Mouse (Mus musculus) hindbrain, embryonic 12.5 days (tissue): ENCODE data around the gene Wfdc3. TPM values are rescaled to one million over a fixed set of nuclear protein-coding genes. Genes with fewer than 3 reads are reported as not detected.

Experiments
- ATAC-seq: fragments of 200-750 bp; cut with Nextera tagmentation; 2 replicates; pipeline ENCODE4 v1.8.0; 2017; ENCODE audit warnings: moderate TSS enrichment; ENCODE audit not compliant: low FRiP score
- H3K27ac ChIP-seq: fragments of 300-500 bp; sonication (generic); 2 replicates; pipeline ENCODE4 v1.5.1; 2016; ENCODE audit warnings: mild to moderate bottlenecking
- H3K27me3 ChIP-seq: fragments of 300-500 bp; sonication (generic); 2 replicates; pipeline ENCODE4 v1.6.1; 2016; ENCODE audit warnings: mild to moderate bottlenecking
- H3K36me3 ChIP-seq: fragments of 300-500 bp; sonication (generic); 2 replicates; pipeline ENCODE4 v1.6.1; 2016; ENCODE audit warnings: mild to moderate bottlenecking
- H3K4me1 ChIP-seq: fragments of 300-500 bp; sonication (generic); 2 replicates; pipeline ENCODE4 v1.6.1; 2016
- H3K4me2 ChIP-seq: fragments of 300-500 bp; sonication (generic); replicated peaks from 2 replicates; pipeline ENCODE4 v1.6.1; 2016; ENCODE audit warnings: mild to moderate bottlenecking
- H3K4me3 ChIP-seq: fragments of 300-500 bp; sonication (generic); 2 replicates; pipeline ENCODE4 v1.5.1; 2016; ENCODE audit warnings: mild to moderate bottlenecking
- H3K9ac ChIP-seq: fragments of 300-500 bp; sonication (generic); 2 replicates; pipeline ENCODE4 v1.6.1; 2016; ENCODE audit warnings: mild to moderate bottlenecking, moderate library complexity
- H3K9me3 ChIP-seq: fragments of 300-500 bp; sonication (generic); replicated peaks from 2 replicates; pipeline ENCODE4 v1.6.1; 2016; ENCODE audit warnings: mild to moderate bottlenecking
- WGBS: fragments of 180-500 bp; shearing (Covaris S2); methylation state at CpG from one replicate; pipeline ENCODE4 v1.1.7; 2016; 5-methylcytosine and 5-hydroxymethylcytosine counted together
- polyA plus RNA-seq: library from polyadenylated mRNA; unstranded; fragments of >200 nt; fragmentation: Nextera tagmentation; extraction: Ambion mirVana; gene quantifications from 2 replicates; pipeline ENCODE4 v1.2.1, GENCODE M21; 2016

Gene Wfdc3
- polyA plus RNA-seq, 1 experiment from 2014 or later = 1.2 TPM

- Histone ChIP-seq H3K27me3 (no peaks in the 10 kb centered on the region), H3K9ac (no peak overlapping the region), H3K4me2 (no peak overlapping the region), H3K4me3 (no peak overlapping the region), H3K36me3 (peaks cover 9% of the 10 kb centered on the region; the same call in 1 of the 2 replicates), H3K27ac (no peak overlapping the region), H3K4me1 (peaks cover 25% of the 10 kb centered on the region), H3K9me3 (no peaks in the 10 kb centered on the region)
- WGBS = 77% methylated on average over 14 of the region's 14 CpGs
- no peak for ATAC-seq
Observed at GRCm38 (mm10) chr2:164773229-164773988, 27.7 kb upstream of the Wfdc3 start.

- no peaks in the 10 kb centered on the region for H3K9me3 ChIP-seq
- H3K4me1 ChIP-seq = peaks cover 25% of the 10 kb centered on the region
- WGBS = 84% methylated on average over 8 of the region's 8 CpGs
- H3K27ac ChIP-seq = no peak overlapping the region
- H3K27me3 ChIP-seq = no peaks in the 10 kb centered on the region
- ATAC-seq = no peak
- peaks cover 32% of the 10 kb centered on the region for H3K36me3 ChIP-seq
- H3K9ac ChIP-seq = peak overlapping the region; percentile 68
- H3K4me2 ChIP-seq = peak overlapping the region; percentile 89
- H3K4me3 ChIP-seq = peak overlapping the region; percentile 73
Observed at GRCm38 (mm10) chr2:164771123-164771522, 25.4 kb upstream of the Wfdc3 start.

DNA sequence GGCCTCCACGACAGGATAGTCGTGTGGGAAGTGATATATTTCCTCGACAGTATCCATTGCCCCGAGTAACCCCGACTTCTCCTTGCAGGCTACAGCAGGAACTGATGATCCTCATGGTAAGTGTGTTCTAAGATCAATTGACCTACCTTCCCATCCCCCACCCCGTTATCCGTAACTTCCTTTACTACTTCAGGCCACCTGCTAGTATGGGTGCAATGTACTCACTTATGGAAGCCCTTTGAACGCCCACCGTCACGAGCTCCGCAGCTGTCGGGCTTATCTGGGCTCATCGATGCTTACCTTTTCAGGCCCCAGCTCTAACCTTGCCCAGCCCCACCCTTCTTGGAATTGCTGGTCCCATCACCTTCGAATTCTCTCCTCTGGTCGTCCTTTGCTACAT is 24.5 kb upstream of the Wfdc3 start:
- Histone ChIP-seq H3K27me3 (no peaks in the 10 kb centered on the region), H3K4me3 (peak overlapping the region; percentile 73), H3K9ac (peak overlapping the region; percentile 68), H3K27ac (no peak overlapping the region), H3K9me3 (no peaks in the 10 kb centered on the region), H3K4me2 (peak overlapping the region; percentile 89), H3K36me3 (peaks cover 40% of the 10 kb centered on the region), H3K4me1 (peaks cover 25% of the 10 kb centered on the region)
- 6% methylated on average over 15 of the region's 15 CpGs for WGBS
- no peak for ATAC-seq

DNA sequence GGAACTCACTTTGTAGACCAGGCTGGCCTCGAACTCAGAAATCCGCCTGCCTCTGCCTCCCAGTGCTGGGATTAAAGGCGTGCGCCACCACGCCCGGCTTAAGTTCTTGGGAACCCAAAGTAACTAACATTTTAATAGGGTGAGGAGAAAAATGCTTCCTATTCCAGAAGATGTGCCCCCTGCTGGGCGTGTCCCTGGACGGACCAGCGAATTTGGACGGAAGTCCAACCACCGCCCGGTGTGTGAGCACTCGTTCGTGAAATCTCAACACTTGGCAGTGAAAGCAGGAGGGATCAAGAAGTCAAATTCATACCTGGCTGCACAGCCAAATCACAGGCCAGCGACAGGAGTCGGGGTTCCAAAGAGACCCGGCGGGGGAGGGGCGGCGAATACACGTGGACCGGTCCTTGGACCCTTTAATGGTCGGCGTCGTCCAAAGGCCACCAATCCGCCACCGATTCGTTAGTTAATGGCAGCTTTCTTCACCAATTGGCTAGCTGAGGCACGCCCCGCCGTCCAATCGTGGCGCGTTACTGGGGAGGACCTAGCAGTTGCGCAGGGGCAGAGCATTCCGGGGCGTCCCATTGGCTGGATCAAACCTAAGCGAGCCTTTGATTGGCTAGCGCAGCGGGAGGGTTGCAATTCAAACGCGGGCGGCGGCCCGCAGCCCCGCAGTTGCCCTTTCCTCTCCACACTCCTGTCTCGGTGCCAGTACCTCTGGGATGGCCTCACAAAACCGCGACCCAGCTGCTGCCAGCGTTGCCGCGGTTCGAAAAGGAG is 23.7 kb upstream of the Wfdc3 start, which contains the start of gene Ube2c:
Gene Ube2c, plus strand, starts transcription at position 641 of the 780 bp plus-strand sequence.
- Histone ChIP-seq H3K4me3 (peak within 1 kb of the TSS; percentile 73), H3K27me3 (no peaks in the 10 kb centered on the region), H3K4me2 (peak within 1 kb of the TSS; percentile 89), H3K27ac (no peak within 1 kb of the TSS), H3K9ac (peak within 1 kb of the TSS; percentile 68), H3K36me3 (peaks cover 47% of the 10 kb centered on the region), H3K4me1 (peaks cover 25% of the 10 kb centered on the region), H3K9me3 (no peaks in the 10 kb centered on the region)
- 2% methylated on average over 53 of the region's 53 CpGs for WGBS
- ATAC-seq = peak; percentile 99

DNA sequence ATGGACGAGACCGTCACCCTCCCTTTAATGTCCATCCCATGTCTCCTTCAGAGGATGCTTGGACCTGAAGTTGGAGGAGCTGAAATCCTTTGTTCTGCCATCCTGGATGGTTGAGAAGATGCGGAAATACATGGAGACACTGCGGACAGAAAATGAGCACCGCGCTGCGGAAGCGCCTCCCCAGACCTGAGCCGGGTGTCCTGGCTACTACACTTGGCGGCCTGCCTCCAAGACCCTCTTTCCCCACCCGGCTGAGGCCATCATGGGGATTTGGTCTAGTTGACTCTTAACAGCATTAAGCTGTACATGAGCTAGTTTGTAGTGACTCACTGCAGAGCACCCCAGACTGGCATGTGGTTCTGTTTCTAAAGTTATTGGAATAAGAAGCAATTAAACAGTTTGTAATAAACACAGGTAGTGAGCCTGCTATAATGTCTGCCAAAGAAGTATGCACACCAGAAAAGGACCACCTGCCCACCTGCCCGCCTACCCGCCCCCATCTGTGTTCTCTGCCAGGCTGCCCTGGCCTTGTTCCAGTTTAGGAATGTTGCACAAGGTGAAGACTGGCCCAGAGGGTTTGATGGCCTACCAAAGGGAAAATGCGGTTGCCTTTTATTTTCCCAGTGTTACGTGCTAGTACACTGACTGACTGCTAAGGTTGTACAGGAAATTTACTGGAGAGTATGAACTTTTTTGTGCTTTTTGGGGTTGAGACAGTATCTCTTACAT is 22.2 kb upstream of the Wfdc3 start:
- Histone ChIP-seq H3K9me3 (no peaks in the 10 kb centered on the region), H3K9ac (no peak overlapping the region), H3K36me3 (peaks cover 56% of the 10 kb centered on the region), H3K27me3 (no peaks in the 10 kb centered on the region), H3K4me3 (no peak overlapping the region), H3K4me1 (peaks cover 25% of the 10 kb centered on the region), H3K4me2 (no peak overlapping the region), H3K27ac (no peak overlapping the region)
- WGBS = 94% methylated on average over 15 of the region's 15 CpGs
- no peak for ATAC-seq

GRCm38 (mm10) chr2:164765841-164766240 is 20.1 kb upstream of the Wfdc3 start:
- 82% methylated on average over 3 of the region's 3 CpGs for WGBS

GRCm38 (mm10) chr2:164762593-164762992 is 16.9 kb upstream of the Wfdc3 start:
- Histone ChIP-seq H3K27ac (no peak overlapping the region), H3K9me3 (no peaks in the 10 kb centered on the region), H3K4me2 (no peak overlapping the region), H3K4me3 (no peak overlapping the region), H3K9ac (no peak overlapping the region), H3K27me3 (no peaks in the 10 kb centered on the region), H3K4me1 (no peaks in the 10 kb centered on the region), H3K36me3 (peaks cover 91% of the 10 kb centered on the region)
- WGBS = 92% methylated on average over 7 of the region's 7 CpGs
- no peak for ATAC-seq

More at GRCm38 (mm10) chr2:164765841-164766240, 20.1 kb upstream of the Wfdc3 start:
- no peak for ATAC-seq
- Histone ChIP-seq H3K4me2 (no peak overlapping the region), H3K9ac (no peak overlapping the region), H3K9me3 (no peaks in the 10 kb centered on the region), H3K27me3 (no peaks in the 10 kb centered on the region), H3K4me1 (peaks cover 10% of the 10 kb centered on the region), H3K36me3 (peaks cover 68% of the 10 kb centered on the region), H3K4me3 (no peak overlapping the region), H3K27ac (no peak overlapping the region)

DNA sequence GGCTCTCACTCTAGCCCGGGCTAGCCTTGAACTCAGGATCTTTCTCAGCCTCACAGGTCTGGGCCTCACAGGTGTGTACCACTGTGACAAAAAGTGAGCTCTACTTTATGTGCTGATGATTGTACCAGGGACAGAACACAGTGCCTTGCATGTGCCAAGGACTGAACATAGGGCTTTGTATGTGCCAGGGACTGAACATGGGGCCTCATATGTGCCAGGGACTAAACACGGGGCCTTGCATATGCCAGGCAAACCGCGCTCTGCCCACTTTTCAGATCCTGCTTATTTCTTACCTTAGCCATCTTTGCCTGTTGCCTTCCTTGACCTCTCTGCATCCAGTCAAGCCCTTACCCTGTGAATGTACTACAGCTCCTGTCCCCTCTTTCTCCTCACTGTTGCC is 16.2 kb upstream of the Wfdc3 start:
- no peaks in the 10 kb centered on the region for H3K4me1 ChIP-seq
- H3K9ac ChIP-seq = no peak overlapping the region
- no peak overlapping the region for H3K27ac ChIP-seq
- no peak overlapping the region for H3K4me2 ChIP-seq
- no peaks in the 10 kb centered on the region for H3K27me3 ChIP-seq
- H3K36me3 ChIP-seq = peaks cover 91% of the 10 kb centered on the region
- H3K4me3 ChIP-seq = no peak overlapping the region
- ATAC-seq = no peak
- no peaks in the 10 kb centered on the region for H3K9me3 ChIP-seq
- 97% methylated on average over 4 of the region's 4 CpGs for WGBS

DNA sequence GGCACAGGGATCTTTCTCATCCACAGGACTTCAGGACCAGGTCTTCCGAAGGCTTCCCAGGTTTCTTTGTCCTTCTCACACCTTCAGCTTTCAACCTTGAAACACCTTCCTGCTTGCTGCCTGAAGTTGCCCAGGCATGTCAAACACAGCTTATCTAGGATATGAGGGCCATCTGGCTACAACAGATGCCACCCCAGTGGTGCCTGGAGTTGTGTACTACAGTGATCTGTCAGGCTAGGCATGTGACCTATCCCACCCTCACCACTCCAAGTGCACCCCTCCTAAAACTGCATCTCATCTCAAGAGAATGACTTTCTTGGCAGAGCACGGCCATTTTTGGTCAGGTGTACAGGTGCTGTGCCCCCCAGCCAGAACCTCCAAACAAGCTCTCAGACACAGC is 15.8 kb upstream of the Wfdc3 start:
- 92% methylated on average over 2 of the region's 2 CpGs for WGBS
- Histone ChIP-seq H3K36me3 (peaks cover 92% of the 10 kb centered on the region), H3K9ac (no peak overlapping the region), H3K27ac (no peak overlapping the region), H3K4me1 (no peaks in the 10 kb centered on the region), H3K4me3 (no peak overlapping the region), H3K4me2 (no peak overlapping the region), H3K27me3 (no peaks in the 10 kb centered on the region), H3K9me3 (no peaks in the 10 kb centered on the region)
- ATAC-seq = no peak

GRCm38 (mm10) chr2:164760059-164760833 is 14.5 kb upstream of the Wfdc3 start:
- no peaks in the 10 kb centered on the region for H3K9me3 ChIP-seq
- no peak overlapping the region for H3K27ac ChIP-seq
- H3K27me3 ChIP-seq = no peaks in the 10 kb centered on the region
- no peaks in the 10 kb centered on the region for H3K4me1 ChIP-seq
- H3K4me2 ChIP-seq = no peak overlapping the region
- no peak for ATAC-seq
- no peak overlapping the region for H3K4me3 ChIP-seq
- no peak overlapping the region for H3K9ac ChIP-seq
- peaks cover 92% of the 10 kb centered on the region for H3K36me3 ChIP-seq
- WGBS = 90% methylated on average over 4 of the region's 4 CpGs

DNA sequence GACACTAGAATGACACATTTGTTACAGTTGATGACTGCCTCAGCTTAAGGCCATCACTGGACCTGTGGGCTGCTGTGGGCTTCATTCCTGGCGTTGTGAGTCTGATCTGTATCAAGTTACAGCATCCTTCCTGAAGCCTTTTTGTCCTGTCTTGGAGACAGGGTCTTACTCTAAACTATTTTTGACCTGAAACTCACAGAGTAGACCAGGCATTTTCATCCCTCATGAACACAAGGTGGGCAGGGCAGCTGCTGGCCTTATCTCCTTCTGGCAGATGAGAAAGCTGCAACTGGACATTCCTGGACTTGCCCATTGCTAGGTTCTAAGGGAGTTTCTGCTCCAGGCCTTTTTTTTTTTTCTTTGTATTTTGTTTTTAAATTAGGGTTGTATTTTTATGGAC is 13.0 kb upstream of the Wfdc3 start:
- Histone ChIP-seq H3K9ac (no peak overlapping the region), H3K4me3 (no peak overlapping the region), H3K9me3 (no peaks in the 10 kb centered on the region), H3K4me1 (no peaks in the 10 kb centered on the region), H3K27ac (no peak overlapping the region), H3K27me3 (no peaks in the 10 kb centered on the region), H3K36me3 (peaks cover 100% of the 10 kb centered on the region), H3K4me2 (no peak overlapping the region)
- WGBS = 71% methylated on average over 1 of the region's 1 CpGs
- no peak for ATAC-seq
